Mouse (Mus musculus) neural tube, embryonic 15.5 days (tissue): ENCODE data around the gene Lyl1. TPM values are rescaled to one million over a fixed set of nuclear protein-coding genes. Genes with fewer than 3 reads are reported as not detected.

ENCODE experiments used
- ATAC-seq: fragments of 200-750 bp; cut with Nextera tagmentation; 2 replicates; pipeline ENCODE4 v1.8.0; 2017; ENCODE audit warnings: mild to moderate bottlenecking, moderate TSS enrichment, moderate library complexity; ENCODE audit not compliant: low FRiP score
- H3K27ac ChIP-seq: fragments of 300-500 bp; sonication (generic); replicated peaks from 2 replicates; pipeline ENCODE4 v1.5.1; 2015; ENCODE audit warnings: mild to moderate bottlenecking, inconsistent platforms
- H3K27me3 ChIP-seq: fragments of 300-500 bp; sonication (generic); replicated peaks from 2 replicates; pipeline ENCODE4 v1.6.1; 2015; ENCODE audit warnings: inconsistent platforms
- H3K36me3 ChIP-seq: fragments of 300-500 bp; sonication (generic); 2 replicates; pipeline ENCODE4 v1.6.1; 2015; ENCODE audit warnings: inconsistent platforms
- H3K4me1 ChIP-seq: fragments of 300-500 bp; sonication (generic); 2 replicates; pipeline ENCODE4 v1.6.1; 2015; ENCODE audit warnings: inconsistent platforms
- H3K4me2 ChIP-seq: fragments of 300-500 bp; sonication (generic); 2 replicates; pipeline ENCODE4 v1.6.1; 2015; ENCODE audit warnings: inconsistent platforms, mild to moderate bottlenecking, moderate library complexity
- H3K4me3 ChIP-seq: fragments of 300-500 bp; sonication (generic); replicated peaks from 2 replicates; pipeline ENCODE4 v1.5.1; 2015; ENCODE audit warnings: mild to moderate bottlenecking, inconsistent platforms
- H3K9ac ChIP-seq: fragments of 300-500 bp; sonication (generic); replicated peaks from 2 replicates; pipeline ENCODE4 v1.6.1; 2015; ENCODE audit warnings: mild to moderate bottlenecking, inconsistent platforms
- H3K9me3 ChIP-seq: fragments of 300-500 bp; sonication (generic); replicated peaks from 2 replicates; pipeline ENCODE4 v1.6.1; 2016; ENCODE audit warnings: inconsistent platforms
- WGBS: fragments of 180-500 bp; shearing (Covaris S2); methylation state at CpG from one replicate; pipeline ENCODE4 v1.1.7; 2015; ENCODE audit warnings: mixed read lengths; 5-methylcytosine and 5-hydroxymethylcytosine counted together
- polyA plus RNA-seq: library from polyadenylated mRNA; unstranded; fragments of >200 nt; fragmentation: Nextera tagmentation; extraction: Ambion mirVana; gene quantifications from 2 replicates; pipeline ENCODE4 v1.2.1, GENCODE M21; 2015

Lyl1 gene
- polyA plus RNA-seq, 1 experiment from 2014 or later = 3.1 TPM

GRCm38 (mm10) chr8:84738715-84739400 is 37.6 kb downstream of the Lyl1 start:
- no peaks in the 10 kb centered on the region for H3K36me3 ChIP-seq
- peak overlapping the region; percentile 56 for H3K27ac ChIP-seq
- H3K4me3 ChIP-seq = no peak overlapping the region
- no peaks in the 10 kb centered on the region for H3K9me3 ChIP-seq
- H3K9ac ChIP-seq = 0 out of 2 replicates have a peak overlapping the region, but pooled peaks have one; percentile 23
- H3K27me3 ChIP-seq = peaks cover 76% of the 10 kb centered on the region
- H3K4me1 ChIP-seq = peaks cover 95% of the 10 kb centered on the region
- no peak overlapping the region for H3K4me2 ChIP-seq
- ATAC-seq = no peak
- WGBS = 43% methylated on average over 10 of the region's 10 CpGs

- WGBS = 4% methylated on average over 1 of the region's 1 CpGs
- peak overlapping the region; percentile 56 for H3K27ac ChIP-seq
- H3K9me3 ChIP-seq = no peaks in the 10 kb centered on the region
- H3K4me1 ChIP-seq = peaks cover 95% of the 10 kb centered on the region
- no peak overlapping the region for H3K9ac ChIP-seq
- no peak for ATAC-seq
- no peak overlapping the region for H3K4me3 ChIP-seq
- no peak overlapping the region for H3K4me2 ChIP-seq
- peaks cover 81% of the 10 kb centered on the region for H3K27me3 ChIP-seq
- no peaks in the 10 kb centered on the region for H3K36me3 ChIP-seq
These were observed 38.1 kb downstream of the Lyl1 start for GRCm38 (mm10) chr8:84739401-84739742.

DNA sequence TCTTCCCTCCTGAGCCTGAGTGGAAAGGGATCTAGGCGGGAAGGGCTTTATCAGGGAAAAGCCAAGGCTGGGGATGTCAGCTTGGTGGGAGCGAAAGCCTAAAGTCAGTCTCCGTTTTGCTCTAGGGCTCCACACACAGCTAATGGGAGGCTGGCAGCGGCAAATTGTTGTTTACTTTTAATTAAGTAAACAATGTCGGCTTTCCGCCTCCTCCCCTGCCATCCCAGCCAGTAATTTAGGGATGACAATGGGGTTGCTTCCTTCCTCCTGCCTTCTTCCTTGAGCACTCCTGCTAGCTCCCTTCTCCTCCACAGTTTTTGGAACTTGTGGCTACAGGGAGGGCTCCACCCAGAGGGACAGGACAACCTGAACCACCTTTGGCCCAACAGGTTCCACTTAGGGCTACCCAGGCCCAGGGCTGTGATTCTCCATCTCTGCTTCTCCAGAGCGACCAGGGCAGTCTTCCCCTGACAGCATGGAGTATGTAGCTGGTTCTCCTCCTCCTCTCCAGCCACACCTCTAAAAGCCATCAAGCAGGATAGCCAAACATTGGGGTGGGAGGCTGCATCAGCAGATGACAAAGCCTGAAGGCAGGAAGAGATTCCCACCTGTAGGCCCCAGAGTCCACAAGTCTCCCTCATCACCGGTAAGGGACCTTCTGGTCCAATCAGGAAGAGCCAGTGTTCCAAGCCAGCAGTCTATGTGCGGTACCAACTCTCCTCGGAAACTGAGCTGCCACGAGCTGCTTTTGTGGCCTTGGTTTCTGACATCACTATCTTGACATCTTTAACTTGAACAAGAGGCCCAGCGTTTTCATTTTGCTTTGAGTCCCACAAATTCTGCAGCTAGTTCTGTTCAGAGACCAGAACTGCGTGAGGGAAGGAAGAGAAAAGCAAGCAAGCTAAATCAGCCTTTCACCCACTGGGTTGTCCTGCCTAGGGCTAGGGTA is 39.9 kb downstream of the Lyl1 start:
- ATAC-seq = no peak
- no peaks in the 10 kb centered on the region for H3K36me3 ChIP-seq
- peaks cover 79% of the 10 kb centered on the region for H3K27me3 ChIP-seq
- H3K27ac ChIP-seq = peak overlapping the region; percentile 79
- H3K4me2 ChIP-seq = no peak overlapping the region
- 34% methylated on average over 13 of the region's 13 CpGs for WGBS
- no peaks in the 10 kb centered on the region for H3K9me3 ChIP-seq
- H3K4me3 ChIP-seq = no peak overlapping the region
- H3K9ac ChIP-seq = no peak overlapping the region
- H3K4me1 ChIP-seq = peaks cover 95% of the 10 kb centered on the region

- Histone ChIP-seq H3K27me3 (peaks cover 81% of the 10 kb centered on the region), H3K4me2 (peak overlapping the region; percentile 24), H3K9me3 (no peaks in the 10 kb centered on the region), H3K4me3 (no peak overlapping the region), H3K4me1 (peaks cover 94% of the 10 kb centered on the region), H3K36me3 (no peaks in the 10 kb centered on the region), H3K27ac (peak overlapping the region; percentile 79), H3K9ac (no peak overlapping the region)
- WGBS = 10% methylated on average over 32 of the region's 32 CpGs
- peak; percentile 10; the same call in 1 of the 2 replicates for ATAC-seq
These were observed 41.2 kb downstream of the Lyl1 start for GRCm38 (mm10) chr8:84742171-84743053.

DNA sequence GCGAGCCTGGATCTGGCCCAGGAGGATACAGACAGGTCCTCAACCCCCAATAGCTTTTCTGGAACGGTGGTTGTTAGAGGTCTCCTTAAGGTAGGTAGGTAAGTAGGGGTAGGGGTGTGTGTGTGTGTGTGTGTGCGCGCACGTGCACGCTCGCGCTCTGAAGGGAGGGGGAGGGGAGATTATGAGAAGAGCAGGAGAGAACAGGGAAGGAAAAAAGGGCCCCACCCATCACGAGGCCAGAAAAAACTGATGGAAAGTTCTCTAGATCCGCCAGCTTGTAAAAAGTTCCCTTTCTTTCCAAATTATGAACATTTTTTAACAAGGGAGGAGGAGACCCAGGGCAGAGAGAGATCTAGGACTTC is 41.8 kb downstream of the Lyl1 start:
- Histone ChIP-seq H3K27me3 (peaks cover 80% of the 10 kb centered on the region), H3K27ac (peak overlapping the region; percentile 79), H3K9me3 (no peaks in the 10 kb centered on the region), H3K4me2 (peak overlapping the region; percentile 24), H3K36me3 (no peaks in the 10 kb centered on the region), H3K4me3 (no peak overlapping the region), H3K4me1 (peaks cover 88% of the 10 kb centered on the region), H3K9ac (no peak overlapping the region)
- ATAC-seq = no peak
- WGBS = 9% methylated on average over 10 of the region's 10 CpGs

- Histone ChIP-seq H3K27me3 (peaks cover 73% of the 10 kb centered on the region), H3K4me1 (peaks cover 80% of the 10 kb centered on the region), H3K9me3 (no peaks in the 10 kb centered on the region), H3K36me3 (no peaks in the 10 kb centered on the region), H3K27ac (peak overlapping the region; percentile 79), H3K9ac (no peak overlapping the region), H3K4me2 (0 out of 2 replicates have a peak overlapping the region, but pooled peaks have one; percentile 24), H3K4me3 (no peak overlapping the region)
- WGBS = 10% methylated on average over 17 of the region's 17 CpGs
- peak; percentile 67 for ATAC-seq
These were observed 42.5 kb downstream of the Lyl1 start for GRCm38 (mm10) chr8:84743517-84744420.

- Histone ChIP-seq H3K4me1 (peaks cover 79% of the 10 kb centered on the region), H3K27me3 (peaks cover 74% of the 10 kb centered on the region), H3K4me3 (no peak overlapping the region), H3K9ac (no peak overlapping the region; the same call in 1 of the 2 replicates), H3K9me3 (no peaks in the 10 kb centered on the region), H3K4me2 (no peak overlapping the region), H3K36me3 (no peaks in the 10 kb centered on the region), H3K27ac (peak overlapping the region; percentile 79; the same call in 1 of the 2 replicates)
- WGBS = 4% methylated on average over 17 of the region's 17 CpGs
- no peak for ATAC-seq
These were observed 44.0 kb downstream of the Lyl1 start for GRCm38 (mm10) chr8:84745032-84745925.

- H3K9me3 ChIP-seq = no peaks in the 10 kb centered on the region
- H3K4me1 ChIP-seq = peaks cover 60% of the 10 kb centered on the region
- no peak for ATAC-seq
- H3K27me3 ChIP-seq = peaks cover 76% of the 10 kb centered on the region
- H3K4me3 ChIP-seq = no peak overlapping the region
- H3K27ac ChIP-seq = peak overlapping the region; percentile 66
- 58% methylated on average over 16 of the region's 16 CpGs for WGBS
- no peak overlapping the region for H3K4me2 ChIP-seq
- H3K9ac ChIP-seq = no peak overlapping the region
- no peaks in the 10 kb centered on the region for H3K36me3 ChIP-seq
These were observed 48.3 kb downstream of the Lyl1 start for GRCm38 (mm10) chr8:84749519-84749918.

- Histone ChIP-seq H3K27me3 (peaks cover 59% of the 10 kb centered on the region), H3K36me3 (no peaks in the 10 kb centered on the region), H3K4me2 (no peak overlapping the region), H3K4me3 (no peak overlapping the region), H3K9me3 (no peaks in the 10 kb centered on the region), H3K9ac (no peak overlapping the region), H3K4me1 (peaks cover 42% of the 10 kb centered on the region), H3K27ac (no peak overlapping the region)
- 77% methylated on average over 6 of the region's 6 CpGs for WGBS
- no peak for ATAC-seq
These were observed 51.7 kb downstream of the Lyl1 start for GRCm38 (mm10) chr8:84752734-84753582.
